8 mouse cellular contexts compared by ENCODE assay signal in genomic region chr1:162037968-162038421, GRCm38 (mm10). TPM values are rescaled to one million over a fixed set of nuclear protein-coding genes. Genes with fewer than 3 reads are reported as not detected.
A peak's percentile ranks its signal among the peaks of the same experiment; 100 is the strongest.
DNase-seq lines count a peak whose midpoint lies in the region; ATAC-seq and TF ChIP-seq lines count a peak whose summit lies in the region.
"Had no signal": no experiment of that assay in that cellular context is flagged by ENCODE, and none has a peak within 500 bp of the region (broad histone marks: within the 10 kb centered on the region; RNA-seq: fewer than 3 reads in every experiment).

No protein-coding gene starts in this region.

- no peak overlapping the region for H3K4me2 ChIP-seq in embryonic facial prominence, embryonic 12.5 days (replicated peaks)
- H3K4me2 ChIP-seq in intestine, embryonic 16.5 days (ENCODE audit: low read depth, low read length), result no peak overlapping the region
- no peak overlapping the region for H3K4me2 ChIP-seq in midbrain, embryonic 16.5 days (ENCODE audit: low read length)

- no peaks in the 10 kb centered on the region for H3K27me3 ChIP-seq in embryonic facial prominence, embryonic 12.5 days
- H3K27me3 ChIP-seq in intestine, embryonic 16.5 days (replicated peaks; ENCODE audit: control insufficient read depth, insufficient read depth, low read length), result no peaks in the 10 kb centered on the region
- no peaks in the 10 kb centered on the region for H3K27me3 ChIP-seq in midbrain, embryonic 16.5 days (ENCODE audit: control insufficient read depth, insufficient read depth, low read depth, low read length)
- H3K27me3 ChIP-seq: megakaryocyte, embryonic 14.5 days had no signal

- no peak overlapping the region for H3K9ac ChIP-seq in embryonic facial prominence, embryonic 12.5 days
- no peak overlapping the region for H3K9ac ChIP-seq in intestine, embryonic 16.5 days (ENCODE audit: low read depth, low read length)
- H3K9ac ChIP-seq in midbrain, embryonic 16.5 days (ENCODE audit: low read depth, low read length), result no peak overlapping the region

- H3K4me3 ChIP-seq in embryonic facial prominence, embryonic 12.5 days, result no peak overlapping the region
- H3K4me3 ChIP-seq in intestine, embryonic 16.5 days (ENCODE audit: low read length), result no peak overlapping the region
- H3K4me3 ChIP-seq in midbrain, embryonic 16.5 days (ENCODE audit: low read depth, low read length), result no peak overlapping the region

- WGBS in embryonic facial prominence, embryonic 12.5 days, result 59% methylated on average over 10 of the region's 10 CpGs
- 60% methylated on average over 10 of the region's 10 CpGs for WGBS in intestine, embryonic 16.5 days
- WGBS in midbrain, embryonic 16.5 days, result 61% methylated on average over 10 of the region's 10 CpGs

- peaks cover 42% of the 10 kb centered on the region for H3K4me1 ChIP-seq in embryonic facial prominence, embryonic 12.5 days
- peaks cover 35% of the 10 kb centered on the region for H3K4me1 ChIP-seq in intestine, embryonic 16.5 days (ENCODE audit: control insufficient read depth, insufficient read depth, low read length)
- H3K4me1 ChIP-seq in midbrain, embryonic 16.5 days (ENCODE audit: control insufficient read depth, insufficient read depth, low read length), result peaks cover 5% of the 10 kb centered on the region

- no peaks in the 10 kb centered on the region for H3K36me3 ChIP-seq in embryonic facial prominence, embryonic 12.5 days
- no peaks in the 10 kb centered on the region for H3K36me3 ChIP-seq in intestine, embryonic 16.5 days (ENCODE audit: control insufficient read depth, insufficient read depth, low read length)
- H3K36me3 ChIP-seq in midbrain, embryonic 16.5 days (ENCODE audit: control insufficient read depth, insufficient read depth, low read length), result no peaks in the 10 kb centered on the region

- TF ChIP-seq POLR2A in brain, embryonic 14.5 days (IDR thresholded peaks at IDR 0.05; ENCODE audit: borderline replicate concordance, extremely low read depth, insufficient read depth, insufficient read length, poor library complexity, severe bottlenecking), result no peak

- H3K9me3 ChIP-seq in embryonic facial prominence, embryonic 12.5 days, result no peaks in the 10 kb centered on the region
- no peaks in the 10 kb centered on the region for H3K9me3 ChIP-seq in intestine, embryonic 16.5 days (ENCODE audit: control insufficient read depth, low read length)
- peaks cover 6% of the 10 kb centered on the region for H3K9me3 ChIP-seq in midbrain, embryonic 16.5 days (replicated peaks; ENCODE audit: control insufficient read depth, low read length, poor library complexity, severe bottlenecking)

- no peak for TF ChIP-seq CTCF in brain, embryonic 14.5 days (IDR thresholded peaks at IDR 0.05; ENCODE audit: borderline replicate concordance, extremely low read depth, insufficient read depth, insufficient read length)

- peak; percentile 57 for ATAC-seq in embryonic facial prominence, embryonic 12.5 days (ENCODE audit: insufficient number of reproducible peaks, insufficient read depth, low FRiP score, low TSS enrichment)
- ATAC-seq in granulocyte monocyte progenitor cell, adult 5-6 weeks (replicated peaks; ENCODE audit: poor library complexity, severe bottlenecking), result peak; percentile 81
- ATAC-seq in intestine, embryonic 16.5 days, result 0 out of 2 replicates have a peak, but pooled peaks have one; percentile 14
- peak; percentile 74 for ATAC-seq in midbrain, embryonic 16.5 days

- DNase-seq in brain, embryonic 14.5 days (ENCODE audit: low read depth), result peak; percentile 86
- DNase-seq in left cerebral cortex, postnatal 4 days, result peak; percentile 23
- peak; percentile 56 to 72 for DNase-seq in urinary bladder, postnatal 36 days (ENCODE audit: low spot score in 2 of 2)

- intact Hi-C loops in left cerebral cortex, postnatal 4 days (cut with DNase I), result no loop called here

- peak overlapping the region; percentile 90 for H3K27ac ChIP-seq in embryonic facial prominence, embryonic 12.5 days
- H3K27ac ChIP-seq in intestine, embryonic 16.5 days (ENCODE audit: low read length), result peak overlapping the region; percentile 70
- 0 out of 2 replicates have a peak overlapping the region, but pooled peaks have one; percentile 42 for H3K27ac ChIP-seq in midbrain, embryonic 16.5 days (ENCODE audit: low read length)

RNA-seq across cellular contexts. Expression of gene 4930558K02Rik, which starts 58.6 kb away (rescaled TPM):
- not detected in 2 replicates for polyA plus RNA-seq in brain, embryonic 14.5 days (2012; rRNA removed)
- not detected in 2 replicates for polyA plus RNA-seq in embryonic facial prominence, embryonic 12.5 days (2016; fragmentation: Nextera tagmentation; extraction: Ambion mirVana)
- not detected in 2 replicates for total RNA-seq in granulocyte monocyte progenitor cell, adult 5-6 weeks (2014; fragmentation: Nextera tagmentation)
- not detected in 2 replicates for total RNA-seq in granulocyte monocyte progenitor cell, adult 5-6 weeks (2017)
- not detected in 2 replicates for polyA plus RNA-seq in intestine, embryonic 16.5 days (2015; fragmentation: Nextera tagmentation; extraction: Ambion mirVana)
- not detected for total RNA-seq in left cerebral cortex, postnatal 4 days (2021)
- 0.19 TPM in 1 of 2 replicates, not detected in the other for polyA plus RNA-seq in midbrain, embryonic 16.5 days (2015; fragmentation: Nextera tagmentation; extraction: Ambion mirVana)

Comparison
In these comparisons a context has a peak if more than half of its experiments do, and no peak if none do; other contexts are left out.
1. DNase-seq: peak in every context shown above with its lines; median percentile 86 in brain, embryonic 14.5 days; 64 in urinary bladder, postnatal 36 days; 23 in left cerebral cortex, postnatal 4 days.
2. ATAC-seq: peak in every context shown above with its lines; median percentile 81 in granulocyte monocyte progenitor cell, adult 5-6 weeks; 74 in midbrain, embryonic 16.5 days; 57 in embryonic facial prominence, embryonic 12.5 days; 14 in intestine, embryonic 16.5 days.